Mouse (Mus musculus) heart, postnatal 0 days (tissue): ENCODE results near the gene Nfia. TPM values are rescaled to one million over a fixed set of nuclear protein-coding genes. Genes with fewer than 3 reads are reported as not detected.

Experiments used
- ATAC-seq: fragments of 200-750 bp; cut with Nextera tagmentation; 2 replicates; pipeline ENCODE4 v1.8.0; 2017; ENCODE audit warnings: low read depth, moderate number of reproducible peaks, moderate library complexity; ENCODE audit not compliant: insufficient read depth
- DNase-seq: peaks from one replicate; pipeline ENCODE4 v3.0.0-alpha.2; 2016; ENCODE audit warnings: low spot score
- H3K27ac ChIP-seq: fragments of 300-500 bp; sonication (generic); 2 replicates; pipeline ENCODE4 v1.5.1; 2014; ENCODE audit warnings: low read depth, mild to moderate bottlenecking
- H3K27me3 ChIP-seq: fragments of 300-500 bp; sonication (generic); 2 replicates; pipeline ENCODE4 v1.6.1; 2014; ENCODE audit warnings: low read length, mixed read lengths; ENCODE audit not compliant: control insufficient read depth, insufficient read depth
- H3K36me3 ChIP-seq: fragments of 300-500 bp; sonication (generic); replicated peaks from 2 replicates; pipeline ENCODE4 v1.6.1; 2014; ENCODE audit warnings: low read length, mixed read lengths; ENCODE audit not compliant: control insufficient read depth, insufficient read depth
- H3K4me1 ChIP-seq: fragments of 300-500 bp; sonication (generic); 2 replicates; pipeline ENCODE4 v1.6.1; 2014; ENCODE audit warnings: antibody characterized with exemption; ENCODE audit not compliant: control insufficient read depth, insufficient read depth
- H3K4me2 ChIP-seq: fragments of 300-500 bp; sonication (generic); 2 replicates; pipeline ENCODE4 v1.6.1; 2014; ENCODE audit warnings: low read depth, mild to moderate bottlenecking, low read length, moderate library complexity
- H3K4me3 ChIP-seq: fragments of 300-500 bp; sonication (generic); 2 replicates; pipeline ENCODE4 v1.5.1; 2014; ENCODE audit warnings: low read depth, low read length
- H3K9ac ChIP-seq: fragments of 300-500 bp; sonication (generic); replicated peaks from 2 replicates; pipeline ENCODE4 v1.6.1; 2014; ENCODE audit warnings: low read depth, low read length, mixed read lengths
- H3K9me3 ChIP-seq: fragments of 300-500 bp; sonication (generic); replicated peaks from 2 replicates; pipeline ENCODE4 v1.6.1; 2016; ENCODE audit warnings: low read length; ENCODE audit not compliant: control insufficient read depth
- CTCF ChIP-seq: IDR thresholded peaks from 2 replicates; pipeline ENCODE4 v1.5.1; 2016; ENCODE audit warnings: antibody characterized with exemption, control low read depth, low read depth
- EP300 ChIP-seq: IDR thresholded peaks from 2 replicates; pipeline ENCODE4 v1.6.1; 2016; ENCODE audit warnings: antibody characterized with exemption, low read depth
- WGBS: fragments of 180-500 bp; shearing (Covaris S2); extraction: QIAGEN DNeasy Blood & Tissue Kit; methylation state at CpG from one replicate; pipeline ENCODE4 v1.1.7; 2014; 5-methylcytosine and 5-hydroxymethylcytosine counted together
- polyA plus RNA-seq: library from polyadenylated mRNA; unstranded; fragments of >200 nt; fragmentation: Nextera tagmentation; extraction: Ambion mirVana; gene quantifications from 2 replicates; pipeline ENCODE4 v1.2.1, GENCODE M21; 2015
- total RNA-seq: library from RNA; depleted of rRNA; stranded (reverse); fragments of >200 nt; gene quantifications from 2 replicates; pipeline ENCODE4 v1.2.3, GENCODE M21; 2014; ENCODE audit warnings: low replicate concordance

The Nfia gene
- total and polyA plus RNA-seq, 2 experiments from 2014 or later: 53.8 to 114 TPM

- Histone ChIP-seq H3K4me3 (no peak overlapping the region), H3K27ac (no peak overlapping the region), H3K36me3 (no peaks in the 10 kb centered on the region), H3K9me3 (no peaks in the 10 kb centered on the region), H3K27me3 (no peaks in the 10 kb centered on the region), H3K9ac (no peak overlapping the region), H3K4me1 (peaks cover 6% of the 10 kb centered on the region; the same call in 1 of the 2 replicates), H3K4me2 (no peak overlapping the region)
- DNase-seq (no peak), ATAC-seq (no peak)
- WGBS: 66% methylated on average over 5 of the region's 5 CpGs
- TF ChIP-seq EP300 (no peak), CTCF (no peak)
Observed at GRCm38 (mm10) chr4:97743932-97744331, 28.6 kb upstream of the Nfia start.

- Histone ChIP-seq H3K36me3 (no peaks in the 10 kb centered on the region), H3K27me3 (no peaks in the 10 kb centered on the region), H3K4me2 (peak overlapping the region; percentile 85), H3K4me3 (peak overlapping the region; percentile 50), H3K9ac (peak overlapping the region; percentile 62), H3K27ac (no peak overlapping the region), H3K9me3 (no peaks in the 10 kb centered on the region), H3K4me1 (peaks cover 6% of the 10 kb centered on the region; the same call in 1 of the 2 replicates)
- ATAC-seq (peak; percentile 76), DNase-seq (peak; percentile 83)
- TF ChIP-seq EP300 (no peak), CTCF (peak; percentile 85)
- 8% methylated on average over 32 of the region's 32 CpGs for WGBS
Observed at GRCm38 (mm10) chr4:97745296-97746105, 27.0 kb upstream of the Nfia start.

DNA sequence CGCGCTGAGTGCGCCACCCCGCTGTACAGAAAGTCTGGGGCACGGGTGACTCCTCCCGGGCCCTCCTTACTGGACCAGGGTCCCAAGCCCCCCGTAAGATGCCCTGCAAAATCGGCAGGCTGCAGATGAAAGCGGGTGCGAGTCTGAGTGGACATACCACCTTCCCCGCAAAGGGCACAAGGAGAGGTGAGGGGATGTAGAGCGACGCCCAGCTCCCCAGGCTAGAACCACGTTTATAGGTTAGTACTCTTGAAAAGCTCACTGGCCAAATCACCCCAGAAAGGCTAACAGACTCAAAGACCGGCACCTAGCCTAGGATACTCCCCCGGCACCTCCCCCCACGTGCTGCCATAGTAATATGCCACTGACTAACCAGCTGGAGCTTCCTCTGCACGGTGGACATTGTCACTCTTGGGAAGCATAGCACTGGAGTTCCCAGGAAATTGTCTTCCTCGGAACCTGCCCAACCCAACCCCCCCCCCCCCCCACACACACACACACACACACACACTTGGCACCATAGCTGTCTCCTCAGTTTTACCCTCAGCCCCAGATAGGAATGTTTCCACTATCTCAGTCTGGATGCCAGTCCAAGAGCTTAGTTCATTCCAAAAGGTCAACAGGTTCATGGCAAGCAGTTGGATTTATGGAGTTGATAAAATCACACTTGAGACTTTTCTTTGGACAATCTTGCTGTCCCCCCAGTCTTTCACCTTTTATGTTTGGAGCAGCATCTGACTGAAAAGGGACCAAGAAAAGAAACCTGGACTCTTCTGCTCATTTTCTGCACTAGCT lies 26.2 kb upstream of the Nfia start:
- ATAC-seq (no peak), DNase-seq (no peak)
- Histone ChIP-seq H3K4me2 (peak overlapping the region; percentile 85), H3K4me3 (peak overlapping the region; percentile 50), H3K4me1 (peaks cover 6% of the 10 kb centered on the region; the same call in 1 of the 2 replicates), H3K36me3 (no peaks in the 10 kb centered on the region), H3K27ac (no peak overlapping the region), H3K9me3 (no peaks in the 10 kb centered on the region), H3K9ac (peak overlapping the region; percentile 62), H3K27me3 (no peaks in the 10 kb centered on the region)
- TF ChIP-seq CTCF (no peak), EP300 (no peak)
- 8% methylated on average over 19 of the region's 19 CpGs for WGBS

DNA sequence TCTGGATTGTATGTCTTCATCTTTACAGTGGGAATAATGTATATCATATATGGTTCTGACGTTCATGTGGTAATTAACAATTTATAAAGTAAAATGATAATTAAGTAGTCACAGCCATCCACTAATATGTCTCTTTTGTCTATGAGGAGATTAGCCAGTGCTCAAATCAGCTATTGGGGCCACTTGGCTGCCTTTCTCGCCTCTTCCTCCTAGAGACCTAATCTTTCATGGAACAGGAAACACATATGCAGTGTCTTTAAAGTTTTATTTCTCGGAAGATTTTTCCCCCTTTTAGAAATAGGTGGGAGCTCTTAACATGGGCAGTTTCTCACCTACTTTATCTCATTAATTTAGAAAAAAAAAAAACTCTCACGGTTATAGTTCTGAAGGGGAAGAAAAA lies 22.1 kb upstream of the Nfia start:
- Histone ChIP-seq H3K27me3 (no peaks in the 10 kb centered on the region), H3K36me3 (no peaks in the 10 kb centered on the region), H3K4me1 (peaks cover 34% of the 10 kb centered on the region), H3K4me2 (no peak overlapping the region; the same call in 1 of the 2 replicates), H3K9ac (peak overlapping the region; percentile 79; the same call in 1 of the 2 replicates), H3K9me3 (no peaks in the 10 kb centered on the region), H3K27ac (peak overlapping the region; percentile 12; the same call in 1 of the 2 replicates), H3K4me3 (no peak overlapping the region)
- ATAC-seq (no peak), DNase-seq (no peak)
- WGBS: 42% methylated on average over 4 of the region's 4 CpGs
- TF ChIP-seq CTCF: no peak
- no peak for TF ChIP-seq EP300

DNA sequence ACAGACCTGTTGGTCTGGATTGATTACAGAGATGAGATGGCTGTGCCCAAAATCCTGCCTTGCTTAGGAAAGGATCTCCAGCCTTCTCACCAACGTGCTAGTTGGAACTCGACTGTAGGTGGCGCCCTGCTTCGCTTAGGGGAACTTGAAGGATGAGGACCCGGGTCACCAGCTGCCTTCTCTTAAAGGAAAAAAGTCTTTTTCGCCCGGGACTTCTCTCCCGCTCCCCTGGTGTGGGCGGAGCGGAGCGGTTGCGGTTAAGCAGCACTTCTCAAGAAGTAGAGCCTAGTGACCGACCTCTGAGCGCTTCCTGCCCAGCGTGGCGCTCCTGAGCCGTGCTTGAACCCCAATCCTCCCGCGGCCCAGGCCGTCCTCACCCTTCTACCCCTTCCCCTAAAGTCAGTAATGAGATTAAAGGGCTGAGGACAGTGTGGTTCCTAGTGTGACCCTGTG lies 21.5 kb upstream of the Nfia start:
- H3K4me3 ChIP-seq: peak overlapping the region; percentile 53
- peak overlapping the region; percentile 79 for H3K9ac ChIP-seq
- WGBS: 0% methylated on average over 20 of the region's 20 CpGs
- H3K27me3 ChIP-seq: no peaks in the 10 kb centered on the region
- peak overlapping the region; percentile 97 for H3K27ac ChIP-seq
- TF ChIP-seq EP300 (0 out of 2 replicates have a peak, but pooled peaks have one; percentile 15), CTCF (peak; percentile 90)
- peak overlapping the region; percentile 71 for H3K4me2 ChIP-seq
- H3K36me3 ChIP-seq: no peaks in the 10 kb centered on the region
- H3K4me1 ChIP-seq: peaks cover 34% of the 10 kb centered on the region
- DNase-seq: peak; percentile 96
- H3K9me3 ChIP-seq: no peaks in the 10 kb centered on the region
- ATAC-seq: peak; percentile 79
